Mouse (Mus musculus): ENCODE measurements at regions not wholly inside any gene's neighbourhood (a gene's known extent, or its start where the extent isn't known, plus 50 kb on each side); places are given as distances from the start of the nearest gene placed in this dataset.

GRCm38 (mm10) chr1:184559543-184559942 is 172.9 kb downstream of the Hlx start:
- H3K9ac ChIP-seq (ENCODE audit: low read depth, low read length), result no peak overlapping the region
- no peak for ATAC-seq (ENCODE audit: low FRiP score, low TSS enrichment)
- H3K36me3 ChIP-seq (ENCODE audit: control insufficient read depth, insufficient read depth, low read length), result no peaks in the 10 kb centered on the region
- H3K27ac ChIP-seq (ENCODE audit: low read depth, low read length), result no peak overlapping the region
- no peaks in the 10 kb centered on the region for H3K9me3 ChIP-seq (ENCODE audit: control insufficient read depth, low read length)
- 75% methylated on average over 7 of the region's 7 CpGs for WGBS
- H3K4me1 ChIP-seq (ENCODE audit: control insufficient read depth, insufficient read depth, low read length), result no peaks in the 10 kb centered on the region
- H3K27me3 ChIP-seq (ENCODE audit: control insufficient read depth, insufficient read depth, low read length), result no peaks in the 10 kb centered on the region
- H3K4me2 ChIP-seq (replicated peaks; ENCODE audit: low read depth, low read length), result no peak overlapping the region
- H3K4me3 ChIP-seq (ENCODE audit: low read length), result no peak overlapping the region

- Histone ChIP-seq H3K36me3 (ENCODE audit: control insufficient read depth, insufficient read depth, low read length) (no peaks in the 10 kb centered on the region), H3K27ac (ENCODE audit: low read depth, low read length) (no peak overlapping the region), H3K9ac (ENCODE audit: low read depth, low read length) (no peak overlapping the region), H3K4me2 (replicated peaks; ENCODE audit: low read depth, low read length) (no peak overlapping the region), H3K4me1 (ENCODE audit: control insufficient read depth, insufficient read depth, low read length) (no peaks in the 10 kb centered on the region), H3K27me3 (ENCODE audit: control insufficient read depth, insufficient read depth, low read length) (no peaks in the 10 kb centered on the region), H3K9me3 (ENCODE audit: control insufficient read depth, low read length) (no peaks in the 10 kb centered on the region), H3K4me3 (ENCODE audit: low read length) (no peak overlapping the region)
- no peak for ATAC-seq (ENCODE audit: low FRiP score, low TSS enrichment)
Measured at GRCm38 (mm10) chr1:184553791-184554190, 178.6 kb downstream of the Hlx start.

GRCm38 (mm10) chr1:184550491-184550890 is 181.9 kb downstream of the Hlx start:
- H3K9me3 ChIP-seq (ENCODE audit: control insufficient read depth, low read length), result no peaks in the 10 kb centered on the region
- no peaks in the 10 kb centered on the region for H3K4me1 ChIP-seq (ENCODE audit: control insufficient read depth, insufficient read depth, low read length)
- H3K36me3 ChIP-seq (ENCODE audit: control insufficient read depth, insufficient read depth, low read length), result no peaks in the 10 kb centered on the region
- WGBS, result 93% methylated on average over 2 of the region's 2 CpGs
- H3K4me3 ChIP-seq (ENCODE audit: low read length), result no peak overlapping the region
- no peaks in the 10 kb centered on the region for H3K27me3 ChIP-seq (ENCODE audit: control insufficient read depth, insufficient read depth, low read length)
- no peak for ATAC-seq (ENCODE audit: low FRiP score, low TSS enrichment)
- H3K4me2 ChIP-seq (replicated peaks; ENCODE audit: low read depth, low read length), result no peak overlapping the region
- no peak overlapping the region for H3K27ac ChIP-seq (ENCODE audit: low read depth, low read length)
- H3K9ac ChIP-seq (ENCODE audit: low read depth, low read length), result no peak overlapping the region

- H3K4me3 ChIP-seq (ENCODE audit: low read length), result no peak overlapping the region
- no peaks in the 10 kb centered on the region for H3K36me3 ChIP-seq (ENCODE audit: control insufficient read depth, insufficient read depth, low read length)
- H3K27ac ChIP-seq (ENCODE audit: low read depth, low read length), result no peak overlapping the region
- no peak overlapping the region for H3K9ac ChIP-seq (ENCODE audit: low read depth, low read length)
- no peaks in the 10 kb centered on the region for H3K4me1 ChIP-seq (ENCODE audit: control insufficient read depth, insufficient read depth, low read length)
- whole genome bisulfite sequencing, result 40% methylated on average over 15 of the region's 15 CpGs
- no peaks in the 10 kb centered on the region for H3K27me3 ChIP-seq (ENCODE audit: control insufficient read depth, insufficient read depth, low read length)
- no peak for ATAC-seq (ENCODE audit: low FRiP score, low TSS enrichment)
- no peak overlapping the region for H3K4me2 ChIP-seq (replicated peaks; ENCODE audit: low read depth, low read length)
- H3K9me3 ChIP-seq (ENCODE audit: control insufficient read depth, low read length), result no peaks in the 10 kb centered on the region
Measured at GRCm38 (mm10) chr1:184547650-184548235, 184.7 kb downstream of the Hlx start.

GRCm38 (mm10) chr1:184546140-184546661 is 186.2 kb downstream of the Hlx start:
- Histone ChIP-seq H3K4me3 (ENCODE audit: low read length) (no peak overlapping the region), H3K4me2 (replicated peaks; ENCODE audit: low read depth, low read length) (no peak overlapping the region), H3K27ac (ENCODE audit: low read depth, low read length) (no peak overlapping the region), H3K27me3 (ENCODE audit: control insufficient read depth, insufficient read depth, low read length) (no peaks in the 10 kb centered on the region), H3K36me3 (ENCODE audit: control insufficient read depth, insufficient read depth, low read length) (no peaks in the 10 kb centered on the region), H3K9ac (ENCODE audit: low read depth, low read length) (no peak overlapping the region), H3K4me1 (ENCODE audit: control insufficient read depth, insufficient read depth, low read length) (no peaks in the 10 kb centered on the region), H3K9me3 (ENCODE audit: control insufficient read depth, low read length) (no peaks in the 10 kb centered on the region)
- no peak for ATAC-seq (ENCODE audit: low FRiP score, low TSS enrichment)
- WGBS, result 86% methylated on average over 5 of the region's 5 CpGs

- 67% methylated on average over 4 of the region's 4 CpGs for WGBS
- ATAC-seq (ENCODE audit: low FRiP score, low TSS enrichment), result no peak
- no peaks in the 10 kb centered on the region for H3K4me1 ChIP-seq (ENCODE audit: control insufficient read depth, insufficient read depth, low read length)
- no peaks in the 10 kb centered on the region for H3K27me3 ChIP-seq (ENCODE audit: control insufficient read depth, insufficient read depth, low read length)
- no peak overlapping the region for H3K4me3 ChIP-seq (ENCODE audit: low read length)
- H3K9ac ChIP-seq (ENCODE audit: low read depth, low read length), result no peak overlapping the region
- H3K9me3 ChIP-seq (ENCODE audit: control insufficient read depth, low read length), result no peaks in the 10 kb centered on the region
- H3K36me3 ChIP-seq (ENCODE audit: control insufficient read depth, insufficient read depth, low read length), result no peaks in the 10 kb centered on the region
- H3K27ac ChIP-seq (ENCODE audit: low read depth, low read length), result no peak overlapping the region
- no peak overlapping the region for H3K4me2 ChIP-seq (replicated peaks; ENCODE audit: low read depth, low read length)
Measured at GRCm38 (mm10) chr1:184545111-184545510, 187.3 kb downstream of the Hlx start.

- H3K4me2 ChIP-seq (replicated peaks; ENCODE audit: low read depth, low read length), result no peak overlapping the region
- no peak for ATAC-seq (ENCODE audit: low FRiP score, low TSS enrichment)
- H3K4me1 ChIP-seq (ENCODE audit: control insufficient read depth, insufficient read depth, low read length), result no peaks in the 10 kb centered on the region
- no peak overlapping the region for H3K27ac ChIP-seq (ENCODE audit: low read depth, low read length)
- H3K27me3 ChIP-seq (ENCODE audit: control insufficient read depth, insufficient read depth, low read length), result no peaks in the 10 kb centered on the region
- WGBS, result 73% methylated on average over 11 of the region's 11 CpGs
- no peak overlapping the region for H3K4me3 ChIP-seq (ENCODE audit: low read length)
- no peaks in the 10 kb centered on the region for H3K36me3 ChIP-seq (ENCODE audit: control insufficient read depth, insufficient read depth, low read length)
- no peaks in the 10 kb centered on the region for H3K9me3 ChIP-seq (ENCODE audit: control insufficient read depth, low read length)
- H3K9ac ChIP-seq (ENCODE audit: low read depth, low read length), result no peak overlapping the region
Measured at GRCm38 (mm10) chr1:184542321-184543115, 189.9 kb downstream of the Hlx start.

GRCm38 (mm10) chr1:184539818-184540217 is 192.6 kb downstream of the Hlx start:
- no peak overlapping the region for H3K27ac ChIP-seq (ENCODE audit: low read depth, low read length)
- ATAC-seq (ENCODE audit: low FRiP score, low TSS enrichment), result no peak

More at GRCm38 (mm10) chr1:184539818-184540217, 192.6 kb downstream of the Hlx start:
- H3K9me3 ChIP-seq (ENCODE audit: control insufficient read depth, low read length), result no peaks in the 10 kb centered on the region
- peaks cover 12% of the 10 kb centered on the region for H3K27me3 ChIP-seq (ENCODE audit: control insufficient read depth, insufficient read depth, low read length)
- no peaks in the 10 kb centered on the region for H3K4me1 ChIP-seq (ENCODE audit: control insufficient read depth, insufficient read depth, low read length)
- 53% methylated on average over 7 of the region's 7 CpGs for WGBS
- H3K4me2 ChIP-seq (replicated peaks; ENCODE audit: low read depth, low read length), result no peak overlapping the region
- no peaks in the 10 kb centered on the region for H3K36me3 ChIP-seq (ENCODE audit: control insufficient read depth, insufficient read depth, low read length)
- no peak overlapping the region for H3K4me3 ChIP-seq (ENCODE audit: low read length)
- H3K9ac ChIP-seq (ENCODE audit: low read depth, low read length), result no peak overlapping the region

Data from kidney, embryonic 14.5 days (tissue).